Mouse (Mus musculus) forebrain, postnatal 0 days (tissue): Measurements from ENCODE around the gene Vipr1. TPM values are rescaled to one million over a fixed set of nuclear protein-coding genes. Genes with fewer than 3 reads are reported as not detected.
"Not testable (repeated sequence)": the region's sequence is repeated elsewhere in the genome, so short reads cannot be mapped to it uniquely, and the experiment has no call there.

ENCODE experiments used
- ATAC-seq: fragments of 200-750 bp; cut with Nextera tagmentation; 2 replicates; pipeline ENCODE4 v1.8.0; 2017; ENCODE audit warnings: mild to moderate bottlenecking, moderate library complexity
- DNase-seq: peaks from one replicate; pipeline ENCODE4 v3.0.0-alpha.2; 2015
- H3K27ac ChIP-seq: fragments of 300-500 bp; sonication (generic); 2 replicates; pipeline ENCODE4 v1.5.1; 2014; ENCODE audit warnings: low read depth, mild to moderate bottlenecking, antibody characterized with exemption, low read length, moderate library complexity, mixed read lengths
- H3K27me3 ChIP-seq: fragments of 300-500 bp; sonication (generic); 2 replicates; pipeline ENCODE4 v1.6.1; 2014; ENCODE audit warnings: mild to moderate bottlenecking, low read length, mixed read lengths; ENCODE audit not compliant: insufficient read depth
- H3K36me3 ChIP-seq: fragments of 300-500 bp; sonication (generic); 2 replicates; pipeline ENCODE4 v1.6.1; 2014; ENCODE audit warnings: mild to moderate bottlenecking, moderate library complexity; ENCODE audit not compliant: insufficient read depth
- H3K4me1 ChIP-seq: fragments of 300-500 bp; sonication (generic); 2 replicates; pipeline ENCODE4 v1.6.1; 2014; ENCODE audit warnings: antibody characterized with exemption; ENCODE audit not compliant: insufficient read depth
- H3K4me2 ChIP-seq: fragments of 300-500 bp; sonication (generic); 2 replicates; pipeline ENCODE4 v1.6.1; 2014; ENCODE audit warnings: low read depth, mild to moderate bottlenecking, moderate library complexity
- H3K4me3 ChIP-seq: fragments of 300-500 bp; sonication (generic); 2 replicates; pipeline ENCODE4 v1.5.1; 2014; ENCODE audit warnings: low read depth, low read length, mixed read lengths
- H3K9ac ChIP-seq: fragments of 300-500 bp; sonication (generic); 2 replicates; pipeline ENCODE4 v1.6.1; 2014; ENCODE audit warnings: mild to moderate bottlenecking
- H3K9me3 ChIP-seq: fragments of 300-500 bp; sonication (generic); 2 replicates; pipeline ENCODE4 v1.6.1; 2016; ENCODE audit warnings: low read length
- CTCF ChIP-seq: sonication (generic); IDR thresholded peaks from 2 replicates; pipeline ENCODE4 v1.5.1; 2016; ENCODE audit warnings: antibody characterized with exemption, control low read depth, low read depth
- WGBS: fragments of 180-500 bp; shearing (Covaris S2); extraction: QIAGEN DNeasy Blood & Tissue Kit; methylation state at CpG from one replicate; pipeline ENCODE4 v1.1.7; 2014; 5-methylcytosine and 5-hydroxymethylcytosine counted together
- polyA plus RNA-seq: library from polyadenylated mRNA; unstranded; fragments of >200 nt; fragmentation: Nextera tagmentation; extraction: Ambion mirVana; gene quantifications from 2 replicates; pipeline ENCODE4 v1.2.1, GENCODE M21; 2015
- total RNA-seq: library from RNA; depleted of rRNA; stranded (reverse); fragments of >200 nt; gene quantifications from 2 replicates; pipeline ENCODE4 v1.2.3, GENCODE M21; 2014; rRNA removed

The Vipr1 gene
- total RNA-seq, result 0.48 and 1.5 TPM in 2 replicates
- polyA plus RNA-seq, result 0.34 and 0.89 TPM in 2 replicates

- WGBS, result under 1% methylated on average over 71 of the region's 79 CpGs
Measured at GRCm38 (mm10) chr9:121642401-121643181, at the start of gene Vipr1. Gene Vipr1 (plus strand): TSS chr9:121642716.

GRCm38 (mm10) chr9:121592948-121593550 is 49.5 kb upstream of the Vipr1 start:
- Histone ChIP-seq H3K9ac (no peak overlapping the region), H3K36me3 (no peaks in the 10 kb centered on the region), H3K4me1 (peaks cover 4% of the 10 kb centered on the region; the same call in 1 of the 2 replicates), H3K4me2 (no peak overlapping the region), H3K27ac (no peak overlapping the region), H3K27me3 (no peaks in the 10 kb centered on the region), H3K9me3 (peaks cover 4% of the 10 kb centered on the region; the same call in 1 of the 2 replicates), H3K4me3 (no peak overlapping the region)
- WGBS, result 35% methylated on average over 13 of the region's 13 CpGs
- DNase-seq, result peak; percentile 31
- ATAC-seq, result no peak; the same call in 1 of the 2 replicates
- TF ChIP-seq CTCF, result no peak

More at GRCm38 (mm10) chr9:121642401-121643181, at the start of gene Vipr1:
- H3K9ac ChIP-seq, result peak within 1 kb of the TSS; percentile 53
- H3K27ac ChIP-seq, result no peak within 1 kb of the TSS
- no peaks in the 10 kb centered on the region for H3K9me3 ChIP-seq
- peaks cover 14% of the 10 kb centered on the region for H3K27me3 ChIP-seq
- no peaks in the 10 kb centered on the region for H3K36me3 ChIP-seq
- H3K4me3 ChIP-seq, result peak within 1 kb of the TSS; percentile 53
- DNase-seq (peak; percentile 84), ATAC-seq (peak; percentile 90)
- peaks cover 5% of the 10 kb centered on the region for H3K4me1 ChIP-seq
- peak; percentile 55 for TF ChIP-seq CTCF
- peak within 1 kb of the TSS; percentile 87 for H3K4me2 ChIP-seq

GRCm38 (mm10) chr9:121593768-121594167 is 48.7 kb upstream of the Vipr1 start:
- not testable (repeated sequence) for DNase-seq, H3K9me3 ChIP-seq, H3K27ac ChIP-seq, H3K36me3 ChIP-seq, H3K27me3 ChIP-seq, H3K4me2 ChIP-seq, H3K9ac ChIP-seq, H3K4me3 ChIP-seq, H3K4me1 ChIP-seq, ATAC-seq
- WGBS, result 83% methylated on average over 3 of the region's 3 CpGs

- 27% methylated on average over 4 of the region's 4 CpGs for WGBS
Measured at GRCm38 (mm10) chr9:121594771-121595170, 47.7 kb upstream of the Vipr1 start.

GRCm38 (mm10) chr9:121598106-121598505 is 44.4 kb upstream of the Vipr1 start:
- DNase-seq (no peak), ATAC-seq (no peak)

More at GRCm38 (mm10) chr9:121594771-121595170, 47.7 kb upstream of the Vipr1 start:
- Histone ChIP-seq H3K4me3 (no peak overlapping the region), H3K36me3 (no peaks in the 10 kb centered on the region), H3K9me3 (no peaks in the 10 kb centered on the region), H3K9ac (no peak overlapping the region), H3K27ac (no peak overlapping the region), H3K4me2 (no peak overlapping the region), H3K27me3 (no peaks in the 10 kb centered on the region), H3K4me1 (peaks cover 10% of the 10 kb centered on the region; the same call in 1 of the 2 replicates)
- ATAC-seq (0 out of 2 replicates have a peak, but pooled peaks have one; percentile 19), DNase-seq (peak; percentile 4)
- no peak for TF ChIP-seq CTCF

GRCm38 (mm10) chr9:121599551-121599950 is 43.0 kb upstream of the Vipr1 start:
- Histone ChIP-seq H3K4me2 (no peak overlapping the region), H3K9me3 (no peaks in the 10 kb centered on the region), H3K9ac (no peak overlapping the region), H3K4me1 (peaks cover 9% of the 10 kb centered on the region; the same call in 1 of the 2 replicates), H3K27ac (peak overlapping the region; percentile 62; the same call in 1 of the 2 replicates), H3K4me3 (no peak overlapping the region), H3K36me3 (no peaks in the 10 kb centered on the region), H3K27me3 (no peaks in the 10 kb centered on the region)
- no peak for TF ChIP-seq CTCF
- ATAC-seq (no peak), DNase-seq (no peak)
- 70% methylated on average over 6 of the region's 6 CpGs for WGBS

More at GRCm38 (mm10) chr9:121598106-121598505, 44.4 kb upstream of the Vipr1 start:
- WGBS, result 81% methylated on average over 2 of the region's 2 CpGs
- no peak overlapping the region for H3K9ac ChIP-seq
- no peak overlapping the region for H3K4me3 ChIP-seq
- H3K9me3 ChIP-seq, result no peaks in the 10 kb centered on the region
- H3K36me3 ChIP-seq, result no peaks in the 10 kb centered on the region
- no peaks in the 10 kb centered on the region for H3K27me3 ChIP-seq
- no peak overlapping the region for H3K27ac ChIP-seq
- TF ChIP-seq CTCF, result no peak
- no peak overlapping the region for H3K4me2 ChIP-seq
- H3K4me1 ChIP-seq, result peaks cover 9% of the 10 kb centered on the region; the same call in 1 of the 2 replicates
